Mouse (Mus musculus): ENCODE measurements around the gene Snap23.

DNA sequence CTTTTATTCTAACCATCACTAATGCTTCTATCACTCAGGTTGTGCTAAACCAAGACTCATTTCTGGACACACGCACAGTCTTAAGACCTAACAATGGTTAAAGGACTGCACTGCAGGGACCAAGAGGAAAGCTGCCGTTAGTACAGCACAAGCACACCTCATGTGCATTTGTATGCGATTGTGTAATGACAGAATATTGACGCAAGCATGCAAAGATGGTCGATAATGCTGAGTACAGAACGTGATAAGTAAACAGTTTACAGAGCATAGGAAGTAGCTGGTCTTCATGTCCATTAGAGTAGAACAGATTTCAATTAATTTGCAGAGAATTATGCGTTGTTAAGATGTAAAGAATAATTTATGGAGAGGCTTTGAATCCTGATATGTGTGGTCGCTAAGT lies 73.4 kb downstream of the Snap23 start:
- TF ChIP-seq CTCF (conservative IDR thresholded peaks at IDR 0.05; ENCODE audit: insufficient read depth, insufficient read length, low read depth, low read length) = no peak
- no peak for TF ChIP-seq POLR2A (IDR thresholded peaks at IDR 0.05; ENCODE audit: low read depth, low read length)

Measured in kidney, adult 2 months (tissue).